Mouse (Mus musculus): Measurements from ENCODE around the gene Gna15.

DNA sequence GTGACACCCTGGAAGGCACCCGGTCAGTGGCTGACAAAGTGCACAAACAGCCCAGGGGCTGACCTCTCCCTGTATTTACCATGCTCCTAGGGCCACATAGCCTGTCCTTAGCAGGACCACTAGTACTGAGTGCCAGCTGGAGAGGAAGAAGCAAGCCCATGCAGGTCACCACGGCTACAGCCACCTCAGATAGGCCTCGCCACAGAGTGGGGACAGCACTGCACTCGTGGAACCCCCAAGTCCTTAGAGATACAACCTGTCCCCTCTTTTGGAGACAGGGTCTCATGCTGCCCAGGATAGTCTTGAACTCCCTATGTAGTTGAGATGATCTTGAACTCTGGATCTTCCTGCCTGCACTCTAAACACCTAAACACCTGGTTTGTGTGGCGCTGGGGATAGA, 17.3 kb upstream of the Gna15 start:
- TF ChIP-seq CTCF (IDR thresholded peaks at IDR 0.05; ENCODE audit: borderline replicate concordance, insufficient read depth, low read depth, low read length) (no peak), POLR2A (IDR thresholded peaks at IDR 0.05; ENCODE audit: borderline replicate concordance, insufficient read depth, low read length) (no peak)

Measured in cerebellum, adult 2 months (tissue).